Mouse (Mus musculus): ENCODE measurements around the gene Ankmy2. TPM values are rescaled to one million over a fixed set of nuclear protein-coding genes. Genes with fewer than 3 reads are reported as not detected.
A peak's percentile ranks its signal among the peaks of the same experiment; 100 is the strongest.

Ankmy2 gene
- polyA plus RNA-seq, 1 experiment from 2014 or later, result 60.2 TPM

DNA sequence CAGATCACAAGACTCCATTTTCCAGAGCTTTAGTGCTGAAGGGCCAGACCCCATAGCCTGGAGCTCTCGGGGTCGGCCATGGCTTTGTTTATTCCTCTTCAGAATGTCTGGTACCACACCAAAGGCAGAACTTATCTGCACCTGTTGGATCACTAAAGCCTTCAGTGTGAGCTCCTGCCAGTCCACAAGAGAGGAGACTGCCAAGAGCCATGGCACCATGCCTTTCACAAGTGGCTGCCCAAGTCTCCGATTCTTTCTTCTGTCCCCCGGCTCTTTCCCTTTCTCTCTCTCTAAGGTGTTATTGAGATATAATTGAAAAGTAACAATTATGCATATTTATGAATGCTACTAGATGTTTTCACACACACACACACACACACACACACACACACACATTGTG is 53.2 kb downstream of the Ankmy2 start:
- 56% methylated on average over 4 of the region's 4 CpGs for WGBS
- Histone ChIP-seq H3K4me2 (replicated peaks) (no peak overlapping the region), H3K27me3 (no peaks in the 10 kb centered on the region), H3K36me3 (no peaks in the 10 kb centered on the region), H3K9ac (replicated peaks) (no peak overlapping the region), H3K27ac (replicated peaks) (no peak overlapping the region), H3K4me1 (peaks cover 9% of the 10 kb centered on the region), H3K4me3 (no peak overlapping the region), H3K9me3 (no peaks in the 10 kb centered on the region)
- no peak for ATAC-seq (replicated peaks)

DNA sequence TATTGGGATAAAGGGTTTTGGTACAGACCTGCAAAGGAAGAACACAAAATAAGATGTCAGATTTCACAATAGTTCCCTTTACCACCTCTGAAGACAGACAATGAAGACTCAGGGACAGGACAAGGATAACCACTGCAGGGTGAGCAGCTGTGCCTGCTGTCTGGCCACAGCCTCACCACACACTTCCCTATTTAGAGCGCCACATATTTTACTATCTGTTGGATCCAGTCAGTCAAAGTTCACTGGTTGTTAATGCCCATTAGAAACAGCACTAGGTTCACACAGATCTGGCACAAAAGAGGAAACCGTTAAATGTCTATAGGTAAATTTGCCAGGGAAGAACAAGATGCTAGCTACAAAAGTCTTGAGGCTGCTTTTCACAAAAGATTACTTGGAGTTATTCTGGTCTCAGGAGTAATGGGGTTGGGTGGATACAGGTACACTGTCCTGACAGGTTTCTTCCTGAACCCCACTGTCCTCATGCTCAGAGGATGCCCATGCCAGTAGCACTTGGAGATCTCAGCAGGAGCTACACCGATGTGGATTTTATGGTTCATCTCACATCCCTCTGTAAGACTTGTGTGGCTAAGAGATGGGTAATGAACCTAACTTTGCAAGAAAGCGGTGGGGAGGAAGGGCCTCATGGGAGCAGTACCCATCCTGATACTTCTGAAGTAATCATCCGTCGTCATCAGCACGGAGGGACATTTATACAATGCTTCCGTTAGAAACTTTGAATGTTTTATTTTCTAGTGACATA is 57.7 kb downstream of the Ankmy2 start:
- Histone ChIP-seq H3K4me3 (no peak overlapping the region), H3K9ac (replicated peaks) (no peak overlapping the region), H3K36me3 (no peaks in the 10 kb centered on the region), H3K27me3 (no peaks in the 10 kb centered on the region), H3K27ac (replicated peaks) (no peak overlapping the region), H3K4me2 (replicated peaks) (no peak overlapping the region), H3K4me1 (no peaks in the 10 kb centered on the region), H3K9me3 (no peaks in the 10 kb centered on the region)
- 56% methylated on average over 8 of the region's 8 CpGs for WGBS
- peak; percentile 62; the same call in 1 of the 2 replicates for ATAC-seq (replicated peaks)

DNA sequence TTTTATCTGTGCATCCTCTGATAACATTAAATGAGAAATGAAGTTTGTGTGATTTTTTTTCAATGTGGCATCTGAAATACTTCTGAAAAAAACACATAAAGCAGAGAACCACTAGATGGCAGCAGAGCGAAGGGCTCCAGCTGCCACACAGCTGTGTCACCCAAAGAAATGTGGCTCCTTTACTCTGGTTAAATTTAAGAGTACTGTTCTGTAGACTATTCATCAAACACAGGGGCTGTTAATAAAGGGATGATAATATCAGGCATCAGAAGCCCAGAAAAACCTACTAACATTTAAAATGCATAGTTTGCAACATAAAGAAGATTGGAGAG is 58.2 kb downstream of the Ankmy2 start:
- 0% methylated on average over 1 of the region's 1 CpGs for WGBS

DNA sequence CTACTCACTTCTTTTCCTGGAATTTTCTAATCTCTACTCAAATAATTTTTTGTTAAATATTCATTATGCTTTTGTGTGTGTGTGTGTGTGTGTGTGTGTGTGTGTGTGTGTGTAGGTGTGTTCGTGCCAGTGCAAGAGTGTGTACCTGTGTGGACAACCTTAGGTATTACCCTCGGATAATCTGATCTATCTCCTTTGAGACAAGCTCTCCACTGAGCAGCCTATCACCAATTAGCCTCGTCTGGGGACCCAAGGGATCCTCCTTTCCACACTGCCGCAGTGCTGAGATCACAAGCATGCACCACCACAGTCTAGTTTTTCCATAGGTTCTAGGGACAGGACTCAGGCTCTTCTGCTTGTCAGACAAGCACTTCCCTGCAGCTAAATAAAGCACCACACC is 59.3 kb downstream of the Ankmy2 start:
- Histone ChIP-seq H3K27me3 (no peaks in the 10 kb centered on the region), H3K4me1 (no peaks in the 10 kb centered on the region), H3K4me3 (no peak overlapping the region), H3K4me2 (replicated peaks) (no peak overlapping the region), H3K9me3 (no peaks in the 10 kb centered on the region), H3K27ac (replicated peaks) (no peak overlapping the region), H3K36me3 (no peaks in the 10 kb centered on the region), H3K9ac (replicated peaks) (no peak overlapping the region)
- no peak for ATAC-seq (replicated peaks)
- 76% methylated on average over 4 of the region's 4 CpGs for WGBS

More for the DNA sequence above, 58.2 kb downstream of the Ankmy2 start:
- peak; percentile 85 for ATAC-seq (replicated peaks)
- Histone ChIP-seq H3K9ac (replicated peaks) (no peak overlapping the region), H3K4me1 (no peaks in the 10 kb centered on the region), H3K4me2 (replicated peaks) (no peak overlapping the region), H3K27me3 (no peaks in the 10 kb centered on the region), H3K9me3 (no peaks in the 10 kb centered on the region), H3K4me3 (no peak overlapping the region), H3K36me3 (no peaks in the 10 kb centered on the region), H3K27ac (replicated peaks) (no peak overlapping the region)

DNA sequence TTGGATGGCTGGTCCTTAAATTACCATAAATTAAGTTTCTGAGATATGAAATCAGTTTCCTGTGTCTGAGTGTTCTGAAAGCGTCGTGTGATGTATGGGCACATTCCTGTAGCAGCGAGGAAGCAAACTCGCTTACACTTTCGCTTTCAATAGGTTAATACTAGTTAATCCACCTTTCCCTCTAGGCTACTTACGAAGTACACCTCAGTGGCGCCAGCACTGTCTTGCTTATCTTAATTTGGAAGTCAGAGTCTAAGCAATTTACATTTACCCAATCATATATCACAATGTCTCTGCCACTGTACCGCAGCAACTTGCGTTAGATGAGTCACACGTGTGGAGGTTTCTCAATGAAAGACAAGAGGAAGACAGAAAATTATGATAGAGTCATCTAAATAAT is 60.0 kb downstream of the Ankmy2 start:
- Histone ChIP-seq H3K4me2 (replicated peaks) (no peak overlapping the region), H3K4me1 (no peaks in the 10 kb centered on the region), H3K36me3 (no peaks in the 10 kb centered on the region), H3K27me3 (no peaks in the 10 kb centered on the region), H3K9ac (replicated peaks) (no peak overlapping the region), H3K9me3 (no peaks in the 10 kb centered on the region), H3K27ac (replicated peaks) (no peak overlapping the region), H3K4me3 (no peak overlapping the region)
- ATAC-seq (replicated peaks), result no peak
- 89% methylated on average over 10 of the region's 10 CpGs for WGBS

DNA sequence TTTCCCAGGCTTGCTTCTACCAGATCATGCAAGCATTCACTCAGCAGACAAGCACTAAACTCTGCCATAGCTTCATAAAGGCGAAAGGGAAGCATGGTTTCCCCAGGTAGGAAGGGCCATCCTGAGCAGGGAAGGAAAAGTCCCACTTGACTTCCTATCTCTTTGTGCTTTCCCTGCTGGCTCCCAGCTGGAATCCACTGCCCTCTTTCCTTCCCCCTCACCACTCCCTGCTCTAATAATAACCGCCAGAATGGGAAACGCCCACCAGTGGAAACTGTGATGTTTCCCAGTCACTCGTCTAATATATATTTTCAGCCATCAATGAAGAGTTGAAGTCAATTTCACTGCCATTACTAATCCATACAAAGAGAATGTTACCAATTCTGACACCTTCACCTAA is 67.5 kb downstream of the Ankmy2 start:
- Histone ChIP-seq H3K27ac (replicated peaks) (no peak overlapping the region), H3K4me3 (no peak overlapping the region), H3K36me3 (no peaks in the 10 kb centered on the region), H3K4me1 (no peaks in the 10 kb centered on the region), H3K9ac (replicated peaks) (no peak overlapping the region), H3K27me3 (no peaks in the 10 kb centered on the region), H3K4me2 (replicated peaks) (no peak overlapping the region), H3K9me3 (no peaks in the 10 kb centered on the region)
- 62% methylated on average over 4 of the region's 4 CpGs for WGBS
- no peak for ATAC-seq (replicated peaks)

DNA sequence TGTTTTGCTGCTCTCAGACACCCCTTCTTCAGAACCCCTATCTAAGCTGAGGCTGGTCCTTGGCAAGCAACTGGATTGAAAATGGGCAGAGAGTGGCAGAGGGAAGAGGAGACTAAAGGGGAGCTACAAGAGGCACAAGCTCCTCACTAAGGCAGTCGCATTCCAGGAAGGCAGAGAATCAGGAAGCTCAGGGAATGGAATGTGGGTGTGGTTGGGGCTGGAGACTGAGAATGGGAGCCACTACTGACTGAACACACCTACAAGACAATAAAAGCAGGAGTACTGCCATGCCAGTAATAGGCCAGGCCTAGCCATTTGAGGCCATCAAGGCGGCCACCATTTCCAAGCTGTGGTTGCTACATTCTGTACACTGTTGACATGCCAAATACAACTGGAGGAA is 74.5 kb downstream of the Ankmy2 start:
- ATAC-seq (replicated peaks), result no peak
- Histone ChIP-seq H3K27me3 (no peaks in the 10 kb centered on the region), H3K27ac (replicated peaks) (no peak overlapping the region), H3K4me2 (replicated peaks) (no peak overlapping the region), H3K9me3 (no peaks in the 10 kb centered on the region), H3K4me3 (no peak overlapping the region), H3K36me3 (no peaks in the 10 kb centered on the region), H3K4me1 (no peaks in the 10 kb centered on the region), H3K9ac (replicated peaks) (no peak overlapping the region)
- WGBS, result 89% methylated on average over 2 of the region's 2 CpGs

DNA sequence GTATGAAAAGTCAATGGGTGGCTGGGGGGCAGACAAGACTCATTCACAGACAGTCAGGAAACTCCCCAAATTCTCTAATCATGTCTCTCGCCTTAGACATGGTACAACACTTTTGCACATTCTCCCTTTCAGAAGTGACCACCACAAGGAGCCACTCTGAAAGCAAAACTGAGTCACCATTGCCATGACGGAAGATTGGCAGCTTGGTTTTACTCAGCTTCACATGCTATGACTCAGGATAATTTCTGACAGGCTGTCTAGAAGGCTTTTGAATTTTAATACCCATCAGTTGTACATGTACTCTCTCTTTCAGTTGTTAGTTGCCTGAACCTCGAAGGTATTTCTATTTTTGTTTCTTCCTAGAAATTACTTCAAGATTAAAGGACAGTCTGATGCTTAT is 84.3 kb downstream of the Ankmy2 start:
- Histone ChIP-seq H3K9ac (replicated peaks) (no peak overlapping the region), H3K4me2 (replicated peaks) (no peak overlapping the region), H3K9me3 (no peaks in the 10 kb centered on the region), H3K4me3 (no peak overlapping the region), H3K27me3 (no peaks in the 10 kb centered on the region), H3K27ac (replicated peaks) (no peak overlapping the region), H3K36me3 (no peaks in the 10 kb centered on the region), H3K4me1 (no peaks in the 10 kb centered on the region)
- 88% methylated on average over 3 of the region's 3 CpGs for WGBS
- no peak for ATAC-seq (replicated peaks)

Other genes with a start within 250 kb of the Ankmy2 start
- gene Agr3, start 231.5 kb upstream of the Ankmy2 start, polyA plus RNA-seq (2015; fragmentation: Nextera tagmentation; extraction: Ambion mirVana), result not detected in 2 replicates
- not detected in 2 replicates for gene Agr2, start 164.2 kb upstream of the Ankmy2 start, polyA plus RNA-seq (2015; fragmentation: Nextera tagmentation; extraction: Ambion mirVana)
- gene Tspan13, start 114.6 kb upstream of the Ankmy2 start, polyA plus RNA-seq (2015; fragmentation: Nextera tagmentation; extraction: Ambion mirVana), result 308 and 312 TPM in 2 replicates
- 515 and 540 TPM in 2 replicates for gene Bzw2, start 966 bp downstream of the Ankmy2 start, polyA plus RNA-seq (2015; fragmentation: Nextera tagmentation; extraction: Ambion mirVana)
- not detected in 2 replicates for gene Lrrc72, start 96.3 kb downstream of the Ankmy2 start, polyA plus RNA-seq (2015; fragmentation: Nextera tagmentation; extraction: Ambion mirVana)
- 7.6 and 15.3 TPM in 2 replicates for gene Sostdc1, start 157.0 kb downstream of the Ankmy2 start, polyA plus RNA-seq (2015; fragmentation: Nextera tagmentation; extraction: Ambion mirVana)
- 8.3 and 8.6 TPM in 2 replicates for gene Ispd, start 224.3 kb downstream of the Ankmy2 start, polyA plus RNA-seq (2015; fragmentation: Nextera tagmentation; extraction: Ambion mirVana)
- 2.4 and 2.8 TPM in 2 replicates for gene D630036H23Rik, start 225.1 kb downstream of the Ankmy2 start, polyA plus RNA-seq (2015; fragmentation: Nextera tagmentation; extraction: Ambion mirVana)

Data from forebrain, embryonic 15.5 days (tissue).